Mouse (Mus musculus): ENCODE measurements around the gene Bcl2l10. TPM values are rescaled to one million over a fixed set of nuclear protein-coding genes. Genes with fewer than 3 reads are reported as not detected.
"Not testable (repeated sequence)": the region's sequence is repeated elsewhere in the genome, so short reads cannot be mapped to it uniquely, and the experiment has no call there.

Bcl2l10 gene
- polyA plus RNA-seq, 1 experiment from 2014 or later, result not detected

DNA sequence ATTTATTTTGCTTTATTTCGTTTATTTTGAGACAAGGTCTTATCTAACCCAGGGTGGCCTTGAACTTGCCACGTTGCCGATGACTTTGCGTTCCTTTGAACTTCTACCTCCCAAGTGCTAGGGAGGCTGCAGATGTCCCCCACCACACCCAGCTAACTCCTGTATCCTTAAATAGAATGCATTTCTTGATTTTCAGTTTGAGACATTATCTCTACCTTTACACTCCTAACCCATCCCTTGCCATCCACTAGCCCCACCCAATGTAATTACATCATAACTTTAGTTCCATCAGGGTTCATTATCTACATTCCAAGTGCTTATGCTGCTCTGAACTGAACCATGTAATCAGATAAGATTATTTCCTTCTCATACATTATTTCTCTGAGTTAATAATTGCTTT, 8.2 kb downstream of the Bcl2l10 start:
- Histone ChIP-seq H3K4me1 (no peaks in the 10 kb centered on the region), H3K27me3 (replicated peaks; ENCODE audit: low read depth, poor library complexity, severe bottlenecking) (no peaks in the 10 kb centered on the region), H3K9me3 (no peaks in the 10 kb centered on the region), H3K27ac (replicated peaks) (no peak overlapping the region), H3K36me3 (replicated peaks) (no peaks in the 10 kb centered on the region), H3K4me3 (no peak overlapping the region)
- 91% methylated on average over 4 of the region's 4 CpGs for WGBS
- no peak for DNase-seq (ENCODE audit: low spot score)

DNA sequence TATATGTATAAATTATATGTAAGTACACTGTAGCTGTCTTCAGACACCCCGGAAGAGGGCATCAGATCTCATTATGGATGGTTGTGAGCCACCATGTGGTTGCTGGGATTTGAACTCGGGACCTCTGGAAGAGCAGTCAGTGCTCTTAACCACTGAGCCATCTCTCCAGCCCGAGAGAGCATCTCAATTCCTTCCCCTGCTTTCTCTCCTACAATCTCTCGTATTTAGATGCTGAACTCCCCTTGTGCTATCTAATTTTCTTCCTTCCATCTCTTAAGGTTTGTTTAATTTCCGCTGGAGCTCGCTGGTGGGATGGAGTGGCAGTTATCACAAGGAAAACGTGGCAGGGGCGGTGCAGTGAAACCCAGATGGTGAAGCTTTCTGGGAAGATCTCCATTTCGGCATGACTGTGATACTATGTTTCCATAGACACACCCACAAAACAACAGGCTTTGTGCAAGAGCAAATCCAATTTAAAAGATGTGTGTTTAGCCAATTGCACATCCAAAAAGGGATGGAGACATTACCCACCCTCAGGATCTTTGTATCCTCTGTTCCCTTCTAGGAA, 9.6 kb downstream of the Bcl2l10 start:
- Histone ChIP-seq H3K27ac (replicated peaks) (no peak overlapping the region), H3K9me3 (no peaks in the 10 kb centered on the region), H3K4me1 (no peaks in the 10 kb centered on the region), H3K27me3 (replicated peaks; ENCODE audit: low read depth, poor library complexity, severe bottlenecking) (no peaks in the 10 kb centered on the region), H3K36me3 (replicated peaks) (no peaks in the 10 kb centered on the region), H3K4me3 (no peak overlapping the region)
- no peak for DNase-seq (ENCODE audit: low spot score)
- WGBS, result 84% methylated on average over 9 of the region's 9 CpGs

DNA sequence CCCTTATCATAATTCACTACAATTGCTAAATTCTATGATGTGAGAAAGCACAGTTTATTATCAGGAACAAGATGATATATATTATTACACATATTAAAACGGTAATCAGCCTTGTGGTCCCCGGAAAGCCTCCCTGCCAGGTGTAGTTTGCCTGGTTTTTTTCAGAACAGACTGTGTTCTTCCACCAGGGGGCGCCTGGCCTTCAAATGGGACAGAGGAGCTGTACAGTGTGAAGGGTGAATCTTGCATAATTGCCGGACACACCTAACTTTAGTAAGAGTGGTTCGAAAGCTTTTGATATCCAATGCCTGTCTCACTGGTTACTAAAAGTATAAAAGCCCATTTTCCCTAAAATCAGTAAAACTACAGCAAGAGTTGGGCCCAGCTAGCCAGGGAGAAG, 14.1 kb downstream of the Bcl2l10 start:
- no peaks in the 10 kb centered on the region for H3K27me3 ChIP-seq (replicated peaks; ENCODE audit: low read depth, poor library complexity, severe bottlenecking)
- H3K4me3 ChIP-seq, result no peak overlapping the region
- 50% methylated on average over 5 of the region's 5 CpGs for WGBS
- no peaks in the 10 kb centered on the region for H3K9me3 ChIP-seq
- H3K36me3 ChIP-seq (replicated peaks), result no peaks in the 10 kb centered on the region
- no peaks in the 10 kb centered on the region for H3K4me1 ChIP-seq
- peak; percentile 75 for DNase-seq (ENCODE audit: low spot score)
- no peak overlapping the region for H3K27ac ChIP-seq (replicated peaks)

DNA sequence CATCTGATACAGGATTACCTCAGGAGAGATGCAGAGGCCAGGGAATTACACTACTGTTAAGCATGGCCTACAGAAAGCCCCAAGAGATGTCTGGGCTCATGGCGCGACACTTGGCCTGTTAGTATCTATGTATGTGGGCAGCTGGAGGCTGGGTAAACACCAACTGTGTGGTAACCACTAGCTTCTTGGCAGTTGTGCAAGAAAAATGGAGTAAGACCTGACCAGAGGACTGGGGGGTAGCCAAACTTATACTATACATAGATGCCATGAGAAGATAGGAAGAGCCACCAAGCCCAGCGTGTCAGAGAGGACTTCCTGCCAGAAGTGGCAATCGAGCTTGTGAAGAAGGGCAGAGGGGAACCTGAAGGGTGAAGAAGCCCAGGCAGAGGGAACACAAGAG, 14.6 kb downstream of the Bcl2l10 start:
- Histone ChIP-seq H3K4me3 (no peak overlapping the region), H3K27ac (replicated peaks) (no peak overlapping the region), H3K27me3 (replicated peaks; ENCODE audit: low read depth, poor library complexity, severe bottlenecking) (no peaks in the 10 kb centered on the region), H3K4me1 (no peaks in the 10 kb centered on the region), H3K36me3 (replicated peaks) (no peaks in the 10 kb centered on the region), H3K9me3 (no peaks in the 10 kb centered on the region)
- DNase-seq (ENCODE audit: low spot score), result no peak
- WGBS, result 88% methylated on average over 4 of the region's 4 CpGs

DNA sequence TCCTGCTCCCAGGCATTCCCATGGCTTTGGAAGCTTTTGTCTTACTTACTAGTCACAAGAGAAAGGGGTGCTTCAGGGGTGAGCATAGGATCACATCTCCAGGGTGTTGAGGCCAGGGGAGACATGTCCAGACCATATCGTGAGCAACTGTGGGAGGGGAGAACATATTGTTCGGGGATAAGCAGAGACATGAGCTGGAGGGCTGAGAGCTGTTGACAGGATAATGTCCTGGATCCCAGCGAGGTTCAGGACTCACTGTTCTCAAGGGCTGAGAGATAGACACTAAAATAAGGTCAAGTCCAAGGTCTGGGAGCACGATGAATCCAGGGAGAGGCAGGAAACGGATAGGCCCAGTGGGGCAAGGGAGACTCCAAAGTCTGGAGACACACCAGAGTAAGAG, 15.4 kb downstream of the Bcl2l10 start:
- H3K27me3 ChIP-seq (replicated peaks; ENCODE audit: low read depth, poor library complexity, severe bottlenecking), result no peaks in the 10 kb centered on the region
- H3K4me1 ChIP-seq, result no peaks in the 10 kb centered on the region
- H3K27ac ChIP-seq (replicated peaks), result no peak overlapping the region
- no peak overlapping the region for H3K4me3 ChIP-seq
- H3K9me3 ChIP-seq, result no peaks in the 10 kb centered on the region
- WGBS, result 85% methylated on average over 5 of the region's 5 CpGs
- no peaks in the 10 kb centered on the region for H3K36me3 ChIP-seq (replicated peaks)
- no peak for DNase-seq (ENCODE audit: low spot score)

DNA sequence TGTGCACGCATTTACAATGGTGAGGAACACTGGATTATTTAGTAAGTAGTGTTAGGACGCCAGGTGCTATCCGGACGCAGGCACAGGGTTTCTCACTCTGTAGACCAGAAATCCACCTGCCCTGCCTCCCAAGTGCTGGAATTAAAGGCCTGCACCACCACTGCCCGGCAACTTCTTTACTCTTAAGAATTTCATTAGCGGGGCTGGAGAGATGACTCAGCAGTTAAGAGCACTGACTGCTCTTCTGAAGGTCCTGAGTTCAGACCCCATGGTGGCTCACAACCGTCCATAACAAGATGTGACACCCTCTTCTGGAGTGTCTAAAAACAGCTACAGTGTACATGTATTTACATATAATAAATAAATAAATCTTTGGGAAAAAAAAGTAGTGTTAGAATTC, 16.1 kb downstream of the Bcl2l10 start:
- DNase-seq (ENCODE audit: low spot score); H3K27me3 ChIP-seq (replicated peaks; ENCODE audit: low read depth, poor library complexity, severe bottlenecking); H3K36me3 ChIP-seq (replicated peaks); H3K27ac ChIP-seq (replicated peaks); H3K4me3 ChIP-seq; H3K4me1 ChIP-seq; H3K9me3 ChIP-seq: not testable (repeated sequence)
- 74% methylated on average over 7 of the region's 7 CpGs for WGBS

DNA sequence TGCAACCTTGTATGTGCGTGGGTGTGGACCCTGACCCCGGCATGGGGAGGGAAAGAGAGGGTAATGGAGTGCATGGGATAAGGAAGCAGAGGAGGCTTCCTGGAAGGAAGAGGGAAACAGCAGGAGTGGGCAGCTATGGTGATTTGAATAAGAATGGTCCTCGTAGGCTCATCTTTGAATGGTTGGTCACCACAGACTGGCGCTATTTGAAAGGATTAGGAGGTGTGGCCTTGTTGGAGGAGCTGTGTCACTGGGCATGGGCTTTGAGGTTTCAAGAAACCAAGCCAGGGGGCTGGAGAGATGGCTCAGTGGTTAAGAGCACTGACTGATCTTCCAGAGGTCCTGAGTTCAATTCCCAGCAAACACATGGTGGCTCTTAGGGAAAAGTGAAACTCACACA, 17.6 kb downstream of the Bcl2l10 start:
- Histone ChIP-seq H3K27ac (replicated peaks) (no peak overlapping the region), H3K27me3 (replicated peaks; ENCODE audit: low read depth, poor library complexity, severe bottlenecking) (no peaks in the 10 kb centered on the region), H3K4me1 (no peaks in the 10 kb centered on the region), H3K36me3 (replicated peaks) (no peaks in the 10 kb centered on the region), H3K9me3 (no peaks in the 10 kb centered on the region), H3K4me3 (no peak overlapping the region)
- DNase-seq (ENCODE audit: low spot score), result no peak
- WGBS, result 80% methylated on average over 4 of the region's 4 CpGs

DNA sequence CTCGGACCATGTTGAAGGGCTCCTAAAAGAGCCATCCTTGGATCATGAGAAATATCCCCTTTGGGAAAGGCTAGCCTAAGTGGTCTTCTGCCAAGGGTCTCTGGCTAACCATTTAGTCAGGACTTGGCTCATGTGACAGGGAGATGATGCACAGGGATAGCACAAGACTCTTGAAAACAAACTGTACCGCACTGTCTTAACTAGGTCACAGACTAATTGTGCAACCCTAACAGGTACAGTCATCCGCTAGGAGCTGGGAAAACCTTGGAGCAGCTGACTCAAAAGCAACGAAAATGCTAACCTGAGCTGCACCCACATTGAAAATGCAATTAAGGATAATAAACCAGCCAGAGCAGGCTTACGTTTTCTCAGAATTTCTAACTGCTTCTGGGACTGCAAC, 18.6 kb downstream of the Bcl2l10 start:
- Histone ChIP-seq H3K27ac (replicated peaks) (no peak overlapping the region), H3K27me3 (replicated peaks; ENCODE audit: low read depth, poor library complexity, severe bottlenecking) (no peaks in the 10 kb centered on the region), H3K4me1 (no peaks in the 10 kb centered on the region), H3K36me3 (replicated peaks) (no peaks in the 10 kb centered on the region), H3K9me3 (no peaks in the 10 kb centered on the region), H3K4me3 (no peak overlapping the region)
- WGBS, result 80% methylated on average over 5 of the region's 5 CpGs
- DNase-seq (ENCODE audit: low spot score), result no peak

DNA sequence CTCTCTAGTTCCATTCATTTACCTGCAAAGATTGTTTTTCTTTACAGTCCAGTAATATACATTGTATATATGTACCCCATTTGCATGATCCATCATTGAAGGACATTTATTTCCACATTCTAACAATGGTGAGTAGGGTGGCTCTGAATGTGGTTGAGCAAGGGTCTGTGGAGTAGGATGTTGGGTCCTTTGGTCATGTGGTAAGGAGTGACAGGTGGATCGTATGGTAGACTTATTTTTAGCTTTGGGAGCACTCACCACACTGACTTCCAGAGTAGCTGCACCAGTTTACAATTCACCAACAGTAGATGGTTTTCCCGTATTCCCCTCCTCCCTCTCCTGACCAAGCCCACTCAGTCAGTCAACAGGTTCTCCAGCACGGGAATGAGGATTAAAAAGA, 21.2 kb downstream of the Bcl2l10 start:
- WGBS, result 79% methylated on average over 3 of the region's 3 CpGs
- Histone ChIP-seq H3K36me3 (replicated peaks) (no peaks in the 10 kb centered on the region), H3K4me3 (no peak overlapping the region), H3K4me1 (no peaks in the 10 kb centered on the region), H3K27ac (replicated peaks) (no peak overlapping the region), H3K9me3 (no peaks in the 10 kb centered on the region), H3K27me3 (replicated peaks; ENCODE audit: low read depth, poor library complexity, severe bottlenecking) (no peaks in the 10 kb centered on the region)
- DNase-seq (ENCODE audit: low spot score), result no peak

DNA sequence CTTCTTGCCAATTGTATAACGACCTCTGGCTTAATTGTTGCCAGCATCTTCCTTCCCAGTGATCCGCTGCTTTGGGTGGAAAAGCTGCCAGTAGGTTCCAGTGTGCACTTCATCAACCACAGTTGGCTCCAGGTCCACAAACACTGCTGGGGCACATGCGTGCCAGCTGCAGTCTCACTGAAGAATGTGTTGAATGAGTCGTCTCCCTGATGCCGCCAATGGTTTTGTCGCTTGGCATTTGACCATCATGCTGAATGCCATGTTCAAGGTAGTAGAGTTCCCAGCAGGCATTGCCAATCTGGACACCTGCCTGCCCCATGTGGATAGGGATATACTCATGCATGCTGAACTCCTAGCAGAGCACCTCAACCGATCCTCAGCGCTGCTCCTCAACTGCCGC, 28.0 kb downstream of the Bcl2l10 start:
- Histone ChIP-seq H3K4me3 (no peak overlapping the region), H3K36me3 (replicated peaks) (no peaks in the 10 kb centered on the region), H3K4me1 (no peaks in the 10 kb centered on the region), H3K27ac (replicated peaks) (no peak overlapping the region), H3K27me3 (replicated peaks; ENCODE audit: low read depth, poor library complexity, severe bottlenecking) (no peaks in the 10 kb centered on the region), H3K9me3 (peaks cover 7% of the 10 kb centered on the region; the same call in 1 of the 2 replicates)
- WGBS, result 95% methylated on average over 9 of the region's 9 CpGs
- DNase-seq (ENCODE audit: low spot score), result no peak

DNA sequence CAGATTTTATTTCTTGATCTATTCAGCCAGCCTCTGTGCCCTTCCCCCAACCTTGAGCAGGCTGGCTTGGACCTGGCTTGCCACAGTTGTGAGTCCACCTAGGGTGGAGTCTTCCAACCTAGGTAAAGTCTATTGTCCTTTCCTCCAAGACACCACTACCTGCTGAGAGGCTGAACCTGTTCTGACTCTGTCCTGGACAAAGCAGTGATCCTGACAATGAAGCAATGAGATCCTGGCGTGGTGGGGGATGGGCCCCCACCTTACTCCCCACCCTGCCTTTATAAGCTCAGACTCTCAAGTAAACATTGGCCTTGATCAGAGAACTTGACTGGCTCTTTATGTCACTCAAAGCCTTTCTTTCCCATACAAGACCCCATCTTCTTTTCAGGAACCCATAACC, 28.9 kb downstream of the Bcl2l10 start:
- no peaks in the 10 kb centered on the region for H3K27me3 ChIP-seq (replicated peaks; ENCODE audit: low read depth, poor library complexity, severe bottlenecking)
- DNase-seq (ENCODE audit: low spot score), result no peak
- no peak overlapping the region for H3K4me3 ChIP-seq
- H3K4me1 ChIP-seq, result no peaks in the 10 kb centered on the region
- 82% methylated on average over 1 of the region's 1 CpGs for WGBS
- no peak overlapping the region for H3K27ac ChIP-seq (replicated peaks)
- H3K9me3 ChIP-seq, result peaks cover 7% of the 10 kb centered on the region; the same call in 1 of the 2 replicates
- H3K36me3 ChIP-seq (replicated peaks), result no peaks in the 10 kb centered on the region

DNA sequence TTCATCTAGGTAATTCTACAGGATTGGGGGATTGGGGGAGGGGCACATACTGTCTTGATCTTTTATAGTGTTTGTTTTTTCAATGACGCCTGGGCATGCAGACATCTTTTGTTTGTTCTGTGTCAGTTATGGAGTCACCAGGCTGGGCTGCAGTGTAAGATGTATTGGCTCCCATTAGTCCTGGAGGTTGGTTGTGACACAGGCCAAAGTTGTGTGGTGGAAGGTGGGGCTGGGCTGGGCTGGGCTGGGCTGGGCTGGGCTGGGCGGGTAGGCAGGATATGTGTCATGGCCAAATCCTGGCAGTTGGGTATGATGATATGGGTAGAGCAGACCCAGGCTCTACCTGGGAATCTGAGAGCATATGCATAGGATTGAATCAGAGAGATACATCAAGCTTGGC, 31.2 kb downstream of the Bcl2l10 start:
- Histone ChIP-seq H3K36me3 (replicated peaks) (no peaks in the 10 kb centered on the region), H3K9me3 (peaks cover 7% of the 10 kb centered on the region; the same call in 1 of the 2 replicates), H3K27me3 (replicated peaks; ENCODE audit: low read depth, poor library complexity, severe bottlenecking) (no peaks in the 10 kb centered on the region), H3K27ac (replicated peaks) (no peak overlapping the region), H3K4me3 (no peak overlapping the region), H3K4me1 (no peaks in the 10 kb centered on the region)
- no peak for DNase-seq (ENCODE audit: low spot score)
- 93% methylated on average over 2 of the region's 2 CpGs for WGBS

DNA sequence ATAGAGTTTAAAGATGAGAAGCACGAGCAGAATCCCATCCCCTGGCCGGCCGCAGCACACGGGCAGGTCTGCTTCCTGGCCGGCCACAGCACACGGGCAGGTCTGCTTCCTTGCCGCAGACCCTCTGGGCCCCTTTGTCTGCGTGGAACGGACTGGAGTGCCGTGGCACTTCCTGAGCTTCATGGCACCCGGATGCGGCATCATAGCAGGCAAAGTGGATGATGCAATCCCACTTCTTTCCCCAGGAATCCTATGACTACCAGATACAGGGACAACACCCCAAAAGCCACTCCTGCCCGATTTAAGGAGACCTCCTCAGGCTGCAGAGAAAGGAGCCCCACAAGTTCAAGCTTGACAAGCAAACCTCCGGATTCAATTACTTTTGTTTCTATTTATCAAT, 35.3 kb downstream of the Bcl2l10 start:
- Histone ChIP-seq H3K4me1 (no peaks in the 10 kb centered on the region), H3K4me3 (no peak overlapping the region), H3K27me3 (replicated peaks; ENCODE audit: low read depth, poor library complexity, severe bottlenecking) (no peaks in the 10 kb centered on the region), H3K27ac (replicated peaks) (no peak overlapping the region), H3K36me3 (replicated peaks) (peaks cover 30% of the 10 kb centered on the region), H3K9me3 (no peaks in the 10 kb centered on the region)
- 92% methylated on average over 14 of the region's 14 CpGs for WGBS
- no peak for DNase-seq (ENCODE audit: low spot score)

DNA sequence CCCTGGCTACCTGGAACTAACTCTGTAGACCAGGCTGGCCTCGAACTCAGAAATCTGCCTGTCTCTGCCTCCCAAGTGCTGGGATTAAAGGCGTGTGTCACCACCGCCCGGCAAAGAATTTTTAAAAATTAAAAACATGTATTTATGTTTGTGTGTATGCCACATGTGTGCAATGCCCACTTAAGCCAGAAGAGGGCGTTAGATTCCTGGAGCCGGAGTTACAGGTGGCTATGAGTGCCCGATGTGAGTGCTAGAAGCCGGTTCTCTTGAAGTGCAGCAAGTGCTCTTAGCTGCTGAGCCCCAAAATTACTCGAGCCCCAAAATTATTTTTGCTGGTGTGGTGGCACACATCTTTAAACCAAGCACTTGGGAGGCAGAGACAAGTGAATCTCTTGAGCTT, 36.2 kb downstream of the Bcl2l10 start:
- no peaks in the 10 kb centered on the region for H3K27me3 ChIP-seq (replicated peaks; ENCODE audit: low read depth, poor library complexity, severe bottlenecking)
- no peak for DNase-seq (ENCODE audit: low spot score)
- H3K36me3 ChIP-seq (replicated peaks), result peaks cover 37% of the 10 kb centered on the region
- H3K27ac ChIP-seq (replicated peaks), result no peak overlapping the region
- 79% methylated on average over 9 of the region's 9 CpGs for WGBS
- H3K4me3 ChIP-seq, result no peak overlapping the region
- no peaks in the 10 kb centered on the region for H3K4me1 ChIP-seq
- no peaks in the 10 kb centered on the region for H3K9me3 ChIP-seq
